Mouse (Mus musculus) layer of hippocampus, adult 18-20 months (tissue): ENCODE measurements at regions not wholly inside any gene's neighbourhood (a gene's known extent, or its start where the extent isn't known, plus 50 kb on each side); places are given as distances from the start of the nearest gene placed in this dataset.

ENCODE experiments used
- DNase-seq, 2 experiments: peaks; one replicate each; pipeline ENCODE4 v3.0.0; 2022; ENCODE audit warnings: low spot score in 2 of 2

GRCm38 (mm10) chr4:79052723-79053122, 841.0 kb upstream of the Ptprd start:
- DNase-seq, result peak; percentile 10 to 63
